ENCODE assay signal across 8 mouse cellular contexts in the genomic region with DNA sequence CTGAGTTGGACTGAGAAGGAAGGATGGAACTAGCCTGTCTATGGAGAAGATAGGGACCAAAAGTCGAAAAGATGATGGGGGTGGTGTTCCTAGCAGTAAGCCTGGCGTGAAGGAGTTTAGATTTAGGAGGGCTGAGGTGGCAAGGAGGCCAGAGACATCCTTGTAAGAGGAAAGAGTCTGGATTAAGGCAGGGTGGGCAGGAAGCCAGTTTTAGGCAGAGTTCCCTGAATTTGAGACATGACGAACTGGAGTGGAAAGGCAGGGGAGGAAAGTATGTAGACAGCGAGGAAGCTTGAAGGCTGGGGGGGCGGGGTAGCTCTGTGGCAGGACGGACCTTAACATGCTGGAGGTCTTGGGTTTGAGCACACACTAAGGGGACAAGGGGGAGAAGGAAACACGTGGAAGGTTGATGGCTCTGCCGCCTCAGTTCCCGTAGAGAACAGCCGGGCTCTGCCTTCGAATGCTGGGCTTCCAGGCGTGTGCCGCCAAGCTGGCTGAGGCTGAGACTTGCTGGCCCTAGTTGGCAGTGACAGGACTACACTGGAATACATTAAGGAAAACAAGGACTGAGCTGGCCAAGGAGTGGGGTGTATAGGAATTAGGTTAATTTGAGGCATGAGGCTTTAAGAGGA. TPM values are rescaled to one million over a fixed set of nuclear protein-coding genes. Genes with fewer than 3 reads are reported as not detected.
DNase-seq lines count a peak whose midpoint lies in the region; ATAC-seq and TF ChIP-seq lines count a peak whose summit lies in the region.

No protein-coding gene starts in this region.

- no peak overlapping the region for H3K27ac ChIP-seq in lung, embryonic 14.5 days (ENCODE audit: low read depth)
- peak overlapping the region; percentile 48 for H3K27ac ChIP-seq in embryonic fibroblast, embryonic 13.5 days (ENCODE audit: insufficient read depth, low read length)
- H3K27ac ChIP-seq in hindbrain, embryonic 15.5 days (replicated peaks) = no peak overlapping the region
- no peak overlapping the region for H3K27ac ChIP-seq in cerebellum, adult 2 months (ENCODE audit: insufficient read depth, low read length)

- no peak for ATAC-seq in lung, embryonic 14.5 days (ENCODE audit: insufficient read depth)
- no peak for ATAC-seq in hindbrain, embryonic 15.5 days (ENCODE audit: low FRiP score, low read depth)

- no peaks in the 10 kb centered on the region for H3K27me3 ChIP-seq in lung, embryonic 14.5 days (ENCODE audit: insufficient read depth, low read length)
- no peaks in the 10 kb centered on the region for H3K27me3 ChIP-seq in hindbrain, embryonic 15.5 days
- no peaks in the 10 kb centered on the region for H3K27me3 ChIP-seq in myocyte (ENCODE audit: control insufficient read depth, insufficient read depth, insufficient read length)
- no peaks in the 10 kb centered on the region; the same call in 1 of the 2 replicates for H3K27me3 ChIP-seq in cerebellum, adult 2 months (ENCODE audit: control insufficient read depth, insufficient read depth, low read length)

- WGBS in lung, embryonic 14.5 days = 9% methylated on average over 13 of the region's 13 CpGs
- WGBS in hindbrain, embryonic 15.5 days = 32% methylated on average over 13 of the region's 13 CpGs
- WGBS in cerebellum, adult 2 months = 17% methylated on average over 13 of the region's 13 CpGs

- TF ChIP-seq CTCF in lung, embryonic 14.5 days (IDR thresholded peaks at IDR 0.05; ENCODE audit: low read depth) = no peak
- TF ChIP-seq CTCF in embryonic fibroblast, embryonic 13.5 days (IDR thresholded peaks at IDR 0.05; ENCODE audit: borderline replicate concordance, insufficient read depth, low read length) = no peak
- no peak for TF ChIP-seq CTCF in cerebellum, adult 2 months (IDR thresholded peaks at IDR 0.05; ENCODE audit: borderline replicate concordance, insufficient read depth, low read depth, low read length)

- peak overlapping the region; percentile 85 for H3K4me2 ChIP-seq in lung, embryonic 14.5 days
- peak overlapping the region; percentile 98 for H3K4me2 ChIP-seq in hindbrain, embryonic 15.5 days
- H3K4me2 ChIP-seq in myocyte (ENCODE audit: low read depth) = peak overlapping the region; percentile 89

- TF ChIP-seq POLR2A in embryonic fibroblast, embryonic 13.5 days (IDR thresholded peaks at IDR 0.05; ENCODE audit: low read depth, low read length) = no peak; the same call in 1 of the 2 replicates
- no peak for TF ChIP-seq POLR2A in myocyte (IDR thresholded peaks at IDR 0.05; ENCODE audit: insufficient read length, low read depth)
- no peak for TF ChIP-seq POLR2A in cerebellum, adult 2 months (IDR thresholded peaks at IDR 0.05; ENCODE audit: borderline replicate concordance, insufficient read depth, low read length)

- peaks cover 14% of the 10 kb centered on the region; the same call in 1 of the 2 replicates for H3K36me3 ChIP-seq in lung, embryonic 14.5 days (ENCODE audit: insufficient read depth)
- no peaks in the 10 kb centered on the region for H3K36me3 ChIP-seq in hindbrain, embryonic 15.5 days
- H3K36me3 ChIP-seq in myocyte (ENCODE audit: control insufficient read depth, insufficient read depth) = no peaks in the 10 kb centered on the region

- H3K4me3 ChIP-seq in lung, embryonic 14.5 days (ENCODE audit: low read depth, low read length) = peak overlapping the region; percentile 83
- peak overlapping the region; percentile 70 for H3K4me3 ChIP-seq in embryonic fibroblast, embryonic 13.5 days (ENCODE audit: insufficient read depth, low read length)
- peak overlapping the region; percentile 52; the same call in 1 of the 2 replicates for H3K4me3 ChIP-seq in hindbrain, embryonic 15.5 days
- peak overlapping the region; percentile 49 for H3K4me3 ChIP-seq in myocyte
- no peak overlapping the region for H3K4me3 ChIP-seq in cerebellum, adult 2 months (replicated peaks; ENCODE audit: insufficient read depth, low read depth, low read length)

- H3K4me1 ChIP-seq in lung, embryonic 14.5 days (ENCODE audit: insufficient read depth) = peaks cover 24% of the 10 kb centered on the region
- peaks cover 5% of the 10 kb centered on the region; the same call in 1 of the 2 replicates for H3K4me1 ChIP-seq in embryonic fibroblast, embryonic 13.5 days (ENCODE audit: control insufficient read depth, insufficient read depth, low read length)
- peaks cover 40% of the 10 kb centered on the region for H3K4me1 ChIP-seq in hindbrain, embryonic 15.5 days (replicated peaks)
- H3K4me1 ChIP-seq in cerebellum, adult 2 months (ENCODE audit: control insufficient read depth, insufficient read depth, low read length) = no peaks in the 10 kb centered on the region

- no peaks in the 10 kb centered on the region for H3K9me3 ChIP-seq in lung, embryonic 14.5 days (ENCODE audit: low read depth, low read length)
- no peaks in the 10 kb centered on the region for H3K9me3 ChIP-seq in hindbrain, embryonic 15.5 days

- peak overlapping the region; percentile 76 for H3K9ac ChIP-seq in lung, embryonic 14.5 days
- H3K9ac ChIP-seq in hindbrain, embryonic 15.5 days = no peak overlapping the region

- DNase-seq in lung, embryonic 14.5 days = peak; percentile 80
- no peak for DNase-seq in lung, adult 18-20 months
- no peak for DNase-seq in cerebellum, adult 11-12 months
- no peak for DNase-seq in cerebellum, adult 2 months
- DNase-seq in right cerebral cortex, adult 18-20 months = no peak

- H3ac ChIP-seq in myocyte (ENCODE audit: control insufficient read depth, insufficient read length) = no peak overlapping the region

- H3K79me2 ChIP-seq in myocyte (ENCODE audit: control insufficient read depth, insufficient read depth) = peaks cover 68% of the 10 kb centered on the region

TF ChIP-seq in myocyte, 11 proteins besides CTCF, POLR2A, EP300 and RAD21:
- TF ChIP-seq POLR2AphosphoS2 (IDR thresholded peaks at IDR 0.05; ENCODE audit: insufficient read length, low read depth) = no peak
- TF ChIP-seq TCF12 (IDR thresholded peaks at IDR 0.05; ENCODE audit: insufficient read depth, poor library complexity, severe bottlenecking) = no peak
- TF ChIP-seq MYOG (IDR thresholded peaks at IDR 0.05; ENCODE audit: control insufficient read depth in 1 of 3, insufficient read depth in 1 of 3, insufficient read length in 2 of 3, low read depth in 2 of 3) = no peak
- TF ChIP-seq REST (IDR thresholded peaks at IDR 0.05; ENCODE audit: insufficient read depth, insufficient read length) = no peak
- no peak for TF ChIP-seq E2F4 (IDR thresholded peaks at IDR 0.05; ENCODE audit: insufficient read depth)
- TF ChIP-seq USF1 (IDR thresholded peaks at IDR 0.05; ENCODE audit: low read depth) = no peak
- TF ChIP-seq CEBPB (IDR thresholded peaks at IDR 0.05; ENCODE audit: insufficient read depth, poor library complexity, severe bottlenecking) = no peak
- no peak for TF ChIP-seq SRF (IDR thresholded peaks at IDR 0.05; ENCODE audit: control insufficient read depth, insufficient read length, low read depth)
- no peak for TF ChIP-seq MYOD1 (IDR thresholded peaks at IDR 0.05; ENCODE audit: control insufficient read depth in 1 of 3, insufficient read length in 2 of 3, low read depth in 2 of 3)
- no peak for TF ChIP-seq TCF3 (IDR thresholded peaks at IDR 0.05; ENCODE audit: insufficient read length, low read depth)
- no peak for TF ChIP-seq MAX (IDR thresholded peaks at IDR 0.05; ENCODE audit: low read depth)

RNA-seq across cellular contexts. Expression of a gene that starts 2.3 kb away (rescaled TPM):
- 64.1 and 67.5 TPM in 2 replicates for polyA plus RNA-seq in lung, embryonic 14.5 days (2014; fragmentation: Nextera tagmentation; extraction: Ambion mirVana)
- 14.6 and 19.3 TPM in 2 replicates for polyA plus RNA-seq in embryonic fibroblast, embryonic 13.5 days (2011; ENCODE audit: insufficient read length, low read depth, missing spikeins)
- 8.9 and 10.5 TPM in 2 replicates for polyA plus RNA-seq in hindbrain, embryonic 15.5 days (2015; fragmentation: Nextera tagmentation; extraction: Ambion mirVana)
- 7.2 TPM for polyA plus RNA-seq in myocyte (2012; fragmentation: generic; extraction: Trizol)
- polyA plus RNA-seq in cerebellum, adult 2 months (2012; rRNA removed) = 2.5 and 3.0 TPM in 2 replicates

RNA-seq across cellular contexts. Expression of a gene that starts 24.4 kb away (rescaled TPM):
- 17.0 and 17.1 TPM in 2 replicates for polyA plus RNA-seq in lung, embryonic 14.5 days (2014; fragmentation: Nextera tagmentation; extraction: Ambion mirVana)
- polyA plus RNA-seq in embryonic fibroblast, embryonic 13.5 days (2011; ENCODE audit: insufficient read length, low read depth, missing spikeins) = 15.8 and 21.6 TPM in 2 replicates
- 12.2 TPM in 2 replicates for polyA plus RNA-seq in hindbrain, embryonic 15.5 days (2015; fragmentation: Nextera tagmentation; extraction: Ambion mirVana)
- polyA plus RNA-seq in myocyte (2012; fragmentation: generic; extraction: Trizol) = 10.4 TPM
- 23.1 and 23.3 TPM in 2 replicates for polyA plus RNA-seq in cerebellum, adult 2 months (2012; rRNA removed)
